Mouse (Mus musculus): ENCODE results near the gene Cmip. TPM values are rescaled to one million over a fixed set of nuclear protein-coding genes. Genes with fewer than 3 reads are reported as not detected.

Cmip gene
- total and polyA plus RNA-seq, 2 experiments from 2014 or later, result 212 to 266 TPM

DNA sequence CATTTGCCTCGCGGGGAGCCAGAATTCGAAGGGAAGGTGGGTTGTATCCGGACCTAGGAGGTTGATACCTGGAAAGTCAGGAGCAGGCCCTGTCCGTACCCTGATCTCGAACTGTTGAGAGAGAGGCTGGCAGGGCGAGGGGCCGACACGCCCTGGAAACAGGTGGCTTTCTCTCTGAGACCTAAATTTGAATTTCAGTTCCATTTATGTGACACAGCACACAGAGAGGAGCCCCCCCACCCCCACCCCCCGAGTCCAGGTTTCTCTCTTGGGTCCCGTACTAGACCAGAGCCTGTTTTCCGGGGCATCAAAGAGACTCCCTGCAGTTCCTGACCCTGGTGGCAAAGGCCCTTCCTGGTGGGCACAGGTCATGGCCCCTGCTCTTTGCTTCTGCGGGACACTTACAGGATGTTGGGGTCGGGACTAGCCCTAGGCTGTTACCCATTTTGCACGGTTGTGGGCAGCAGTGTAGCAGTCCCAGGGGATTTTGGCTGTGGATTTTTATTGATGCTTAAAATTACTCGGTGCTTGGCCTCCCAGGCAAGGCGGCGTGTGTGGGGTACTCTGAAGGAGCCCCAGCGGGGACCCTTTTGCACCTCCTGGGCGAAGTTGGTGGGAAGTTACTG, 242.2 kb downstream of the Cmip start:
- Histone ChIP-seq H3K36me3 (ENCODE audit: insufficient read depth, low read length) (no peaks in the 10 kb centered on the region), H3K27me3 (ENCODE audit: insufficient read depth, low read length) (peaks cover 20% of the 10 kb centered on the region), H3K4me2 (ENCODE audit: low read depth, low read length, poor library complexity, severe bottlenecking) (peak overlapping the region; percentile 100), H3K9ac (replicated peaks; ENCODE audit: low read length, poor library complexity, severe bottlenecking) (no peak overlapping the region), H3K4me3 (ENCODE audit: low read depth, low read length) (peak overlapping the region; percentile 63), H3K4me1 (ENCODE audit: insufficient read depth, low read length) (no peaks in the 10 kb centered on the region), H3K9me3 (ENCODE audit: low read length) (no peaks in the 10 kb centered on the region), H3K27ac (ENCODE audit: low read depth, low read length) (no peak overlapping the region)
- no peak for DNase-seq (ENCODE audit: low spot score)
- no peak for TF ChIP-seq CTCF (IDR thresholded peaks at IDR 0.05)
- ATAC-seq (ENCODE audit: low FRiP score), result no peak
- 13% methylated on average over 20 of the region's 20 CpGs for WGBS

- no peaks in the 10 kb centered on the region for H3K9me3 ChIP-seq (ENCODE audit: low read length)
- ATAC-seq (ENCODE audit: low FRiP score) (no peak), DNase-seq (ENCODE audit: low spot score) (no peak)
- H3K36me3 ChIP-seq (ENCODE audit: insufficient read depth, low read length), result no peaks in the 10 kb centered on the region
- H3K4me2 ChIP-seq (ENCODE audit: low read depth, low read length, poor library complexity, severe bottlenecking), result no peak overlapping the region
- H3K27ac ChIP-seq (ENCODE audit: low read depth, low read length), result no peak overlapping the region
- 85% methylated on average over 5 of the region's 5 CpGs for WGBS
- no peak for TF ChIP-seq CTCF (IDR thresholded peaks at IDR 0.05)
- no peaks in the 10 kb centered on the region for H3K4me1 ChIP-seq (ENCODE audit: insufficient read depth, low read length)
- H3K4me3 ChIP-seq (ENCODE audit: low read depth, low read length), result no peak overlapping the region
- H3K9ac ChIP-seq (replicated peaks; ENCODE audit: low read length, poor library complexity, severe bottlenecking), result no peak overlapping the region
- peaks cover 20% of the 10 kb centered on the region for H3K27me3 ChIP-seq (ENCODE audit: insufficient read depth, low read length)
Observed at GRCm38 (mm10) chr8:117500232-117500823, 243.5 kb downstream of the Cmip start.

DNA sequence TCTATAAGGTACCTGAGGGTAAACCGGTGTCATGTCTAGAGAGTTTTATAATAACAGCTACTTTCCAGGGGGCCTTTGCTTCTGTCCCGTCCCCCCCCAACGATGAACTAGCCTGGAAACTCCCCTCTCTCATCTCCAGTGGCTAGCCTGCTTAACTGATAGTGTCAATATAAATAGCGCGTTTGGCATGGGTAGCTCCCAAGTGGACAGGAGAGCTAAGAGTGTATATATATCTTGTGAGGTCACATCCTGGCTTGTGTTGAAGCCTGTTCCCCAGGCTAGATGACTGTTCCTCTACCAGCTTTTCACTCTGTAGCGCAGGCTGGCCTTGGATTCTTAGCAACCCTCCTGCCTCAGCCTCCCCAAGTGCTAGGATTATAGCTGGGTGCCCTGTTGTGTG, 244.5 kb downstream of the Cmip start:
- no peaks in the 10 kb centered on the region for H3K4me1 ChIP-seq (ENCODE audit: insufficient read depth, low read length)
- no peak for TF ChIP-seq CTCF (IDR thresholded peaks at IDR 0.05)
- no peak overlapping the region for H3K27ac ChIP-seq (ENCODE audit: low read depth, low read length)
- H3K4me3 ChIP-seq (ENCODE audit: low read depth, low read length), result no peak overlapping the region
- DNase-seq (ENCODE audit: low spot score) (no peak), ATAC-seq (ENCODE audit: low FRiP score) (no peak)
- H3K9ac ChIP-seq (replicated peaks; ENCODE audit: low read length, poor library complexity, severe bottlenecking), result no peak overlapping the region
- peaks cover 20% of the 10 kb centered on the region for H3K27me3 ChIP-seq (ENCODE audit: insufficient read depth, low read length)
- no peaks in the 10 kb centered on the region for H3K9me3 ChIP-seq (ENCODE audit: low read length)
- H3K4me2 ChIP-seq (ENCODE audit: low read depth, low read length, poor library complexity, severe bottlenecking), result no peak overlapping the region
- WGBS, result 93% methylated on average over 6 of the region's 6 CpGs
- no peaks in the 10 kb centered on the region for H3K36me3 ChIP-seq (ENCODE audit: insufficient read depth, low read length)

- no peak for DNase-seq (ENCODE audit: low spot score)
- H3K4me3 ChIP-seq (ENCODE audit: low read depth, low read length), result no peak overlapping the region
Observed at GRCm38 (mm10) chr8:117503405-117504069, 246.7 kb downstream of the Cmip start.

GRCm38 (mm10) chr8:117507703-117508102, 250.8 kb downstream of the Cmip start:
- Histone ChIP-seq H3K4me2 (ENCODE audit: low read depth, low read length, poor library complexity, severe bottlenecking) (no peak overlapping the region), H3K4me1 (ENCODE audit: insufficient read depth, low read length) (no peaks in the 10 kb centered on the region), H3K9ac (replicated peaks; ENCODE audit: low read length, poor library complexity, severe bottlenecking) (no peak overlapping the region), H3K27ac (ENCODE audit: low read depth, low read length) (no peak overlapping the region), H3K9me3 (ENCODE audit: low read length) (no peaks in the 10 kb centered on the region), H3K4me3 (ENCODE audit: low read depth, low read length) (no peak overlapping the region), H3K36me3 (ENCODE audit: insufficient read depth, low read length) (no peaks in the 10 kb centered on the region), H3K27me3 (ENCODE audit: insufficient read depth, low read length) (no peaks in the 10 kb centered on the region)
- ATAC-seq (ENCODE audit: low FRiP score) (no peak), DNase-seq (ENCODE audit: low spot score) (no peak)
- no peak for TF ChIP-seq CTCF (IDR thresholded peaks at IDR 0.05)
- 89% methylated on average over 8 of the region's 8 CpGs for WGBS

More at GRCm38 (mm10) chr8:117503405-117504069, 246.7 kb downstream of the Cmip start:
- Histone ChIP-seq H3K36me3 (ENCODE audit: insufficient read depth, low read length) (no peaks in the 10 kb centered on the region), H3K9ac (replicated peaks; ENCODE audit: low read length, poor library complexity, severe bottlenecking) (no peak overlapping the region), H3K4me2 (ENCODE audit: low read depth, low read length, poor library complexity, severe bottlenecking) (no peak overlapping the region), H3K27me3 (ENCODE audit: insufficient read depth, low read length) (peaks cover 7% of the 10 kb centered on the region), H3K9me3 (ENCODE audit: low read length) (no peaks in the 10 kb centered on the region), H3K4me1 (ENCODE audit: insufficient read depth, low read length) (no peaks in the 10 kb centered on the region), H3K27ac (ENCODE audit: low read depth, low read length) (no peak overlapping the region)
- TF ChIP-seq CTCF (IDR thresholded peaks at IDR 0.05), result no peak
- no peak for ATAC-seq (ENCODE audit: low FRiP score)
- 52% methylated on average over 13 of the region's 13 CpGs for WGBS

Small RNA genes within 50 kb of the gene (microRNA-seq; reads per million reads assigned to microRNA genes)
- gene Mir7077 (ENCODE audit: borderline number of aligned reads) (1.0 reads per million), gene Mir7078 (ENCODE audit: borderline number of aligned reads) (not detected)

Other genes with a start within 250 kb of the Cmip start
- under 0.01 and 0.42 TPM in 2 replicates for gene Pkd1l2, start 174.6 kb upstream of the Cmip start, total RNA-seq (2014; rRNA removed)
- gene Pkd1l2, start 174.6 kb upstream of the Cmip start, polyA plus RNA-seq (2015; fragmentation: Nextera tagmentation; extraction: Ambion mirVana), result 0.16 and 0.17 TPM in 2 replicates
- 0.14 and 0.27 TPM in 2 replicates for gene Bco1, start 161.2 kb upstream of the Cmip start, total RNA-seq (2014; rRNA removed)
- gene Bco1, start 161.2 kb upstream of the Cmip start, polyA plus RNA-seq (2015; fragmentation: Nextera tagmentation; extraction: Ambion mirVana), result 0.32 and 0.52 TPM in 2 replicates
- 13.5 and 14.2 TPM in 2 replicates for gene Gan, start 98.9 kb upstream of the Cmip start, total RNA-seq (2014; rRNA removed)
- gene Gan, start 98.9 kb upstream of the Cmip start, polyA plus RNA-seq (2015; fragmentation: Nextera tagmentation; extraction: Ambion mirVana), result 4.0 and 4.6 TPM in 2 replicates
- 2.4 and 2.6 TPM in 2 replicates for gene Plcg2, start 241.2 kb downstream of the Cmip start, total RNA-seq (2014; rRNA removed)
- 1.5 and 1.9 TPM in 2 replicates for gene Plcg2, start 241.2 kb downstream of the Cmip start, polyA plus RNA-seq (2015; fragmentation: Nextera tagmentation; extraction: Ambion mirVana)